Mouse (Mus musculus): ENCODE measurements around the gene Traf3ip2. TPM values are rescaled to one million over a fixed set of nuclear protein-coding genes. Genes with fewer than 3 reads are reported as not detected.

Gene Traf3ip2
- polyA plus RNA-seq, 1 experiment from 2014 or later: 12.9 TPM

- ATAC-seq (replicated peaks; ENCODE audit: insufficient number of reproducible peaks, low FRiP score, low TSS enrichment): no peak
- Histone ChIP-seq H3K4me2 (no peak overlapping the region), H3K4me1 (ENCODE audit: control insufficient read depth, insufficient read depth, low read length) (peaks cover 4% of the 10 kb centered on the region), H3K36me3 (ENCODE audit: control insufficient read depth, insufficient read depth, low read length) (no peaks in the 10 kb centered on the region), H3K9me3 (replicated peaks; ENCODE audit: control insufficient read depth, low read length) (no peaks in the 10 kb centered on the region), H3K27ac (ENCODE audit: low read depth, low read length) (no peak overlapping the region), H3K4me3 (ENCODE audit: low read depth, low read length) (no peak overlapping the region), H3K27me3 (ENCODE audit: control insufficient read depth, insufficient read depth, low read length) (no peaks in the 10 kb centered on the region), H3K9ac (ENCODE audit: low read depth, low read length) (no peak overlapping the region)
- WGBS (ENCODE audit: insufficient replicate concordance): 83% methylated on average over 2 of the region's 2 CpGs
Observed at GRCm38 (mm10) chr10:39683481-39683880, 70.7 kb downstream of the Traf3ip2 start.

DNA sequence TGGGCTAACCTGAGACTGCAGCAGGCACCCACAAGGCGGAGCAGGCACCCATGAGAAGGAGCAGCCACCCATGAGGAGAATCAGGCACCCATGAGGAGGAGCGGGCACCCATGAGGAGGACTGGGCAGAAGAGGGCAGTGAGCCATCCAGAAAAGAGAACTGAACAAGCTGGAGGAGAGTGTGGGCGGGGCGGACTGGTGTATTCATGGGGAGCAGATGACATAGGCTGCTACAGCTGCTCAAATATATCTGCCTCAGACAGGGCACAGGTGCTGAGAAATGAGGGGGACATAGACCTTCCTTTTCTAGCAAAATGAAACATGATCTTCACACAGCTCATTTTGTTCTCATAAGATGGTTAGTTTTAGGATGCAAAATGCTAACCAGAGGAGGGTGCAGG lies 74.1 kb downstream of the Traf3ip2 start:
- peaks cover 4% of the 10 kb centered on the region for H3K4me1 ChIP-seq (ENCODE audit: control insufficient read depth, insufficient read depth, low read length)
- WGBS (ENCODE audit: insufficient replicate concordance): 95% methylated on average over 4 of the region's 4 CpGs
- no peak overlapping the region for H3K27ac ChIP-seq (ENCODE audit: low read depth, low read length)
- H3K27me3 ChIP-seq (ENCODE audit: control insufficient read depth, insufficient read depth, low read length): no peaks in the 10 kb centered on the region
- no peak overlapping the region for H3K4me2 ChIP-seq
- H3K9me3 ChIP-seq (replicated peaks; ENCODE audit: control insufficient read depth, low read length): no peaks in the 10 kb centered on the region
- H3K4me3 ChIP-seq (ENCODE audit: low read depth, low read length): no peak overlapping the region
- no peak for ATAC-seq (replicated peaks; ENCODE audit: insufficient number of reproducible peaks, low FRiP score, low TSS enrichment)
- no peaks in the 10 kb centered on the region for H3K36me3 ChIP-seq (ENCODE audit: control insufficient read depth, insufficient read depth, low read length)
- no peak overlapping the region for H3K9ac ChIP-seq (ENCODE audit: low read depth, low read length)

DNA sequence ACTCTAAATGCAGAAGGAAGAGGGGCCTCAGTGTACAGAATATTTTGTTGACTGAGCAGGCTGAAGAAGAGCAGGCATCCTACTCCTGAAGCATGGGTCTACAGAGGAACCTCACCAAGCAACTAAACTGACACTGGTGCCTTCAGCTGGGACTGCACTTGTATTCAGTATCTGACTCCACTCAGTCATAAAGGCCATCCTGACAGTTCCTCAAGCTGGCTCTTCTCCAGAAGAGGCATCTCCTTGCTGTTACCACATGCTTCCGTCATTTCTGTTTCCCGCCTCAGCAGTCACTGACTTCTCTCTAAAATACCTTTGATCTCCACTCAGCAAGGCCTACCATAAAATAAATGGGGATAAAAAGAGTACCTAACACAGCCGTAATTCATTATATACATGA lies 75.1 kb downstream of the Traf3ip2 start:
- H3K9ac ChIP-seq (ENCODE audit: low read depth, low read length): no peak overlapping the region
- H3K4me3 ChIP-seq (ENCODE audit: low read depth, low read length): no peak overlapping the region
- H3K36me3 ChIP-seq (ENCODE audit: control insufficient read depth, insufficient read depth, low read length): no peaks in the 10 kb centered on the region
- no peak overlapping the region for H3K4me2 ChIP-seq
- H3K9me3 ChIP-seq (replicated peaks; ENCODE audit: control insufficient read depth, low read length): no peaks in the 10 kb centered on the region
- no peak overlapping the region for H3K27ac ChIP-seq (ENCODE audit: low read depth, low read length)
- H3K4me1 ChIP-seq (ENCODE audit: control insufficient read depth, insufficient read depth, low read length): peaks cover 4% of the 10 kb centered on the region
- 77% methylated on average over 3 of the region's 3 CpGs for WGBS (ENCODE audit: insufficient replicate concordance)
- no peak for ATAC-seq (replicated peaks; ENCODE audit: insufficient number of reproducible peaks, low FRiP score, low TSS enrichment)
- no peaks in the 10 kb centered on the region for H3K27me3 ChIP-seq (ENCODE audit: control insufficient read depth, insufficient read depth, low read length)

DNA sequence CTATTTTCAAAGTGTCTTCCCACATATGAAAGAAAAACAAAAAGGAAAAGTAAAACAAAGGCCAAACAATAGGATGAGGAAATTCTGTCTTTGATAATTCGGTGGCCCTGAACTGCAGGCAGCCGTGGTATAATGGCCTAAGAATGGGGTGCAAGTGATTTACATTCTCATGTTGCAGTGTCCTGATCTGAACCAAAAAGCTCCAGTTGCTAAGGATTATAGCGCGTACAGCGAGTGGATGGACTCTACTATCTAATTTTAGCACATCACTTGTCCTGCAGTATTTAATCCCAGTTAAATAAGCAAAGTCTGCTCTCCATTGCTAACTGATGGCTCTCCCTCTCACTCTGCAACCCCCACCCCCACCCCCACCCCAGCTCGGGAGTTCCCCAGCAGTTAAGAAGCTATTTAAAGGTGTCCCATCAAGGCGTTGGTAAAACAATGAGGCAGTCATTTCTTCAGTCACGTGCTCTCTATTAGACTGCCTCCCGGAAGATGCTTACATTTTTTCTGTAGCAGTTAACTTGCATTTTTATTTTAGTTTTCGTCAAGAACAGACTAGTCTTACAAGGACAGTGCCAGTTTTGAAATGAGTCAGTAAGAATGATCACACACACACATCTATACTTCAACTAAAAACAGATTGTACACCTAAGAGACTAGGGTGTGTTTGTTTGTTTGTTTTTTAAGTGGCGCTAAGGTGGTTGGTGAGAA lies 78.8 kb downstream of the Traf3ip2 start:
- ATAC-seq (replicated peaks; ENCODE audit: insufficient number of reproducible peaks, low FRiP score, low TSS enrichment): no peak
- no peak overlapping the region for H3K4me3 ChIP-seq (ENCODE audit: low read depth, low read length)

GRCm38 (mm10) chr10:39692152-39692551 lies 79.4 kb downstream of the Traf3ip2 start:
- no peak overlapping the region for H3K9ac ChIP-seq (ENCODE audit: low read depth, low read length)
- no peak for ATAC-seq (replicated peaks; ENCODE audit: insufficient number of reproducible peaks, low FRiP score, low TSS enrichment)

More for the DNA sequence above, 78.8 kb downstream of the Traf3ip2 start:
- WGBS (ENCODE audit: insufficient replicate concordance): 51% methylated on average over 11 of the region's 11 CpGs
- Histone ChIP-seq H3K9ac (ENCODE audit: low read depth, low read length) (no peak overlapping the region), H3K9me3 (replicated peaks; ENCODE audit: control insufficient read depth, low read length) (no peaks in the 10 kb centered on the region), H3K4me2 (no peak overlapping the region), H3K27ac (ENCODE audit: low read depth, low read length) (peak overlapping the region; percentile 46; the same call in 1 of the 2 replicates), H3K36me3 (ENCODE audit: control insufficient read depth, insufficient read depth, low read length) (no peaks in the 10 kb centered on the region), H3K4me1 (ENCODE audit: control insufficient read depth, insufficient read depth, low read length) (no peaks in the 10 kb centered on the region), H3K27me3 (ENCODE audit: control insufficient read depth, insufficient read depth, low read length) (no peaks in the 10 kb centered on the region)

More at GRCm38 (mm10) chr10:39692152-39692551, 79.4 kb downstream of the Traf3ip2 start:
- 56% methylated on average over 2 of the region's 2 CpGs for WGBS (ENCODE audit: insufficient replicate concordance)
- Histone ChIP-seq H3K27me3 (ENCODE audit: control insufficient read depth, insufficient read depth, low read length) (no peaks in the 10 kb centered on the region), H3K4me3 (ENCODE audit: low read depth, low read length) (no peak overlapping the region), H3K4me1 (ENCODE audit: control insufficient read depth, insufficient read depth, low read length) (no peaks in the 10 kb centered on the region), H3K27ac (ENCODE audit: low read depth, low read length) (no peak overlapping the region), H3K4me2 (no peak overlapping the region), H3K9me3 (replicated peaks; ENCODE audit: control insufficient read depth, low read length) (no peaks in the 10 kb centered on the region), H3K36me3 (ENCODE audit: control insufficient read depth, insufficient read depth, low read length) (no peaks in the 10 kb centered on the region)

Other genes with a start within 250 kb of the Traf3ip2 start
- 17.2 and 17.9 TPM in 2 replicates for gene Fyn, start 244.1 kb upstream of the Traf3ip2 start, polyA plus RNA-seq (2014; fragmentation: Nextera tagmentation; extraction: Ambion mirVana)
- gene Rev3l, start 119.2 kb downstream of the Traf3ip2 start, polyA plus RNA-seq (2014; fragmentation: Nextera tagmentation; extraction: Ambion mirVana): 14.7 and 17.2 TPM in 2 replicates